Mouse (Mus musculus) colon, adult 2 months (tissue): ENCODE data around the gene Ugt2a3. TPM values are rescaled to one million over a fixed set of nuclear protein-coding genes. Genes with fewer than 3 reads are reported as not detected.

ENCODE experiments used
- polyA plus RNA-seq: library from polyadenylated mRNA; depleted of rRNA; stranded (reverse); fragments of >200 nt; gene quantifications from 2 replicates; pipeline ENCODE4 v1.2.3, GENCODE M21; 2012; rRNA removed

Ugt2a3 gene
- not detected in 2 replicates for polyA plus RNA-seq

DNA sequence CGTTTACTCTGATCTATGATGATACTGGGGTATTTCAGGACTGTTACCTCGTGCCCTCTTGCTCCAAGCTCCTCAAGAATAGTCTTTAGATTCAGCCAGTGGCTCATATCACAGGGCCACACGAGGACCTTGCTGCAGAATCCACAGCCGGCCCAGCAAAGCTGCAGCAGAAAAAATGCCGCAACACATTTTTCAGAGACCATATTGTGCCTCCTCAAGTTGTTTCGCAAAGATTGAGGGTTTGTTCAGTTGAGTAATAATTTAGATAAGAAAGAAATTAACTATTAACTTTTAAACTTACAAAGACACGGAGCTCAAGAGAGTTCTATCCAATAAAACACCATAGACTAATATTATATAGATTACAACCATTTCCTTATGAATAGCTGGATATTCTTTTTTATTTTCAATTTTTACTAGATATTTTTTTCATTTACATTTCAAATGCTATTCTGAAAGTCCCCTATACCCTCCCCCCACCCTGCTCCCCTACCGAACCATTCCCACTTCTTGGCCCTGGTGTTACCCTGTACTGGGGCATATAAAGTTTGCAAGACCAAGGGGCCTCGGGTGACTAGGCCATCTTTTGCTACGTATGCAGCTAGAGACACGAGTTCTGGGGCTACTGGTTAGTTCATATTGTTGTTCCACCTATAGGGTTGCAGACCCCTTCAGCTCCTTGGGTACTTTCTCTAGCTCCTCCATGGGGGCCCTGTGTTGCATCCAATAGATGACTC is at the start of gene Ugt2a3:
Gene Ugt2a3 (minus strand): TSS at position 235 of the 737 bp plus-strand sequence.

Other genes starting within 250 kb of the Ugt2a3 start
- gene Ugt2b36, start 244.6 kb downstream of the Ugt2a3 start, polyA plus RNA-seq = 0.17 and 0.20 TPM in 2 replicates
- 1.3 and 1.5 TPM in 2 replicates for gene Ugt2b5, start 196.9 kb downstream of the Ugt2a3 start, polyA plus RNA-seq
- not detected in 2 replicates for gene Ugt2b37, start 82.4 kb downstream of the Ugt2a3 start, polyA plus RNA-seq
- gene Ugt2b38, start 87.0 kb upstream of the Ugt2a3 start, polyA plus RNA-seq = not detected in 2 replicates
- not detected in 2 replicates for gene Ugt2a2, start 145.1 kb upstream of the Ugt2a3 start, polyA plus RNA-seq
- gene Gm43638, start 149.6 kb upstream of the Ugt2a3 start, polyA plus RNA-seq = not detected in 2 replicates
- gene Ugt2a1, start 153.7 kb upstream of the Ugt2a3 start, polyA plus RNA-seq = not detected in 2 replicates
- 5.6 and 8.4 TPM in 2 replicates for gene Sult1b1, start 201.0 kb upstream of the Ugt2a3 start, polyA plus RNA-seq
- 2.7 and 3.4 TPM in 2 replicates for gene Sult1d1, start 231.8 kb upstream of the Ugt2a3 start, polyA plus RNA-seq